Mouse (Mus musculus) c-Kit-positive CD71-positive TER-119-negative erythroid progenitor cells, embryonic 14.5 days (primary cell): ENCODE measurements around the gene Ergic1.

Experiments
- DNase-seq: peaks from one replicate; pipeline ENCODE4 v3.0.0-alpha.2; 2013; ENCODE audit warnings: low read depth

Ergic1 gene

DNA sequence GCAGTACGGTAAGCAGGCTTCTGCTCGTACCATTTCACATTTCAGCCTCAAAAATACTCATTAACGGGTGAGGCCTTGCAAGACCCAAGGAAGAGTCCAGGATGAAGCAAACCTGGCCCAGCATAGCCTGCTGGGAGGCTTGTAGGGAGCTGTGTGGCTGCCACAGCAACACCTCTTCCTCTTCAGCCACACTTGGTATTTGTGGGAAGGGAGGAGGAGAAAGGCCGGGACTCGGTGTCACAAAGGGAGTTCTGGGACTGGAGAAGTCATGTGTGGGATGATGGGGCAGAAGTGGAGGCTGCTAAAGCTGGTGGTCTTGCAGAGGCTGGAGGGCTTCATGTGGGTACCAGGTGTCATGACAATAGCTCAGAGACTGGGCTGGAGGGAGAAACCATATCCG, 40.2 kb downstream of the Ergic1 start:
- no peak for DNase-seq

DNA sequence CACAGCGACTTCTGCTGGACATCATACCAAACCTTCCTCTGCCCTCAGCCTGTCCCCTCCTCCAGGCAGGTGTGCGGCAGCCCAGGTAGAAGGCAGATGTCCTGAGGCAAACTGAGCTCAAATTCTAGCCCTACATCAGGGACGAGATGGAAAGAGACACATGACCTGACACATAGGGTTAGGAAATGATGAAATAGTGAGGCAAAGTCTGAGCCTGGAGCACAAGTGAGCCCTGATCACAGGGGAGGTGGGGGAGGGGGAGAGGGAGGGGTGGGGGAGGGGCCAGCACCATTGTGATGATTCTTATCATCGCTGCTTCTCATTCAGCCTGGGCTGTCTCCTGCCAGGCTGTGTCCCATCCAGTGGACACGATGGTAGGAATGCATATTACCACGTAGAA, 40.6 kb downstream of the Ergic1 start:
- DNase-seq = no peak

- no peak for DNase-seq
These were observed 41.1 kb downstream of the Ergic1 start for GRCm38 (mm10) chr17:26602371-26602885.

DNA sequence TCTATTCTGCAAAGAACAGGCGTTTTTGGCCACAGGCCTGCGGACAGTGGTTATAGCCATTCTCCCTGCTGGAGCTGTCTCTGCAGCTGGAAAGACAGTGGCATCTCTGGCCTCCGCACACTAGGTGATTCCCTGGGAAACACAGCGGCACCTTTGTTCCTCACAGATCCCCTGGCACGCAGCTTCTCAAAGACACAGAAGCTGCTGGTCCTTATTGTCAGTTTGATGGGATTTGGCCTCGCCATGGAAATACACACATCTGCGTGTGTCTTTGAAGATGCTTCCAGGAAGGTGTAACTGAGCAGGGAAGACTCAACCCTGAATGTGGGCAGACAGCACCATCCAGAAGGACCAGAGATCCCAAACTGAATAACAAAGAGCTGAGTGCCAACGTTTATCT, 42.0 kb downstream of the Ergic1 start:
- DNase-seq = no peak

DNA sequence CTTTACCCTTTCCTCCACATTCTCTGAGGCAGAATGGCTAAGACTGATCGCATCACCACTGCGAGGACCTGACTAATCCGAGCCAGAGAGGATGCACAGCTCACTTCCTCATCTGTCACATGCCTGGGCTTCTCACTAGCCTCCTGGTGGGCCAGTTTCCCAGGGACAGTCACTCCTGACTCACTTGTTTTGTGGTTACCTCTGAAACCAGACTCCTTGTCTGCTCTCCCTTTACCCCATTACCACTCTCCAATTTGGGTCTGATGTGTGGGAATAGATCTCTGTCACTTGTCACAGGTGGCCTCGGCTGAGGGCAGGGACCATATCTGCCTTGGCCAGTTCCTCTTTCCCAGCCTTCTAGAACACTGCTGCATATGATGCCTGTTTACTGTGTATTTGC, 44.3 kb downstream of the Ergic1 start:
- no peak for DNase-seq

GRCm38 (mm10) chr17:26606516-26606915, 45.2 kb downstream of the Ergic1 start:
- no peak for DNase-seq

GRCm38 (mm10) chr17:26608348-26608747, 47.1 kb downstream of the Ergic1 start:
- DNase-seq = no peak

DNA sequence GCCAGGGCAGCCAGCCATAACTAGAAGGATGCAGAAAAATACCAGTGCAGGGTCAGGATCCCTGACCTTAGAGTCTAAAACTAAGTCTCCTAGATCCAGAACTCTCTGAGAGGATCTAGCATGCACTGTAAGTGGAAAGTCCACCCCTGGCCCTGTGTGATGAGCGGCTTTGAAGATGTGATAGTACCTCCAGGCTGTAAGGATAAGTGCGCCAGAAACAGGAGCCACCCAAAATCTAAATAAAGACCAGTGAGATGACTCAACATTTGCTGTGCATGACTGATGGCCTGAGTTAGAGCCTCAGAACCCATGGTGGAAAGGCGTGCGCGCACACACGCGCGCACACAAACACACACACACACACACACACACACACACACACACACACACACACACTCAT, 47.6 kb downstream of the Ergic1 start:
- DNase-seq = no peak

- no peak for DNase-seq
These were observed 48.5 kb downstream of the Ergic1 start for GRCm38 (mm10) chr17:26609820-26610219.

DNA sequence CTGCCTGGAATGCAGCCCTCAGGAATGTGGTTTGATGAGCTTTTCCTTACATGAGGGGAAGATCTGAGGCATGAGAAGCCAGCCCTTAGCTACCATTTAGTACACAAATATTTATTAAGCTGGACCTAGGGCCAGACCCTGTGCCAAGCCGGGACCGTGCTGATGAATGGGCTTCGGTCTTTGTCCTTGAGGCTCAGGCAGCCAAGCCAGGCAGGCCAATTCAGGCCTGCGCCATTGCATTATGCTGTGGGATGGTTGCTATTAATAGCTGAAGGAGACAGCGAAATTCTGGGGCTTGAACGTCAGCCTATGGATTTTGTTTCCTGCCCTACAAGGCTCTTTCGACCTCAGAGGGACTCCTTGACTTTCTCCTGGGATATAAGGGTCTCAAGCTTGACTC, 50.0 kb downstream of the Ergic1 start:
- no peak for DNase-seq

- no peak for DNase-seq
These were observed 50.6 kb downstream of the Ergic1 start for GRCm38 (mm10) chr17:26611918-26612317.

GRCm38 (mm10) chr17:26614286-26614685, 53.0 kb downstream of the Ergic1 start:
- DNase-seq = no peak

DNA sequence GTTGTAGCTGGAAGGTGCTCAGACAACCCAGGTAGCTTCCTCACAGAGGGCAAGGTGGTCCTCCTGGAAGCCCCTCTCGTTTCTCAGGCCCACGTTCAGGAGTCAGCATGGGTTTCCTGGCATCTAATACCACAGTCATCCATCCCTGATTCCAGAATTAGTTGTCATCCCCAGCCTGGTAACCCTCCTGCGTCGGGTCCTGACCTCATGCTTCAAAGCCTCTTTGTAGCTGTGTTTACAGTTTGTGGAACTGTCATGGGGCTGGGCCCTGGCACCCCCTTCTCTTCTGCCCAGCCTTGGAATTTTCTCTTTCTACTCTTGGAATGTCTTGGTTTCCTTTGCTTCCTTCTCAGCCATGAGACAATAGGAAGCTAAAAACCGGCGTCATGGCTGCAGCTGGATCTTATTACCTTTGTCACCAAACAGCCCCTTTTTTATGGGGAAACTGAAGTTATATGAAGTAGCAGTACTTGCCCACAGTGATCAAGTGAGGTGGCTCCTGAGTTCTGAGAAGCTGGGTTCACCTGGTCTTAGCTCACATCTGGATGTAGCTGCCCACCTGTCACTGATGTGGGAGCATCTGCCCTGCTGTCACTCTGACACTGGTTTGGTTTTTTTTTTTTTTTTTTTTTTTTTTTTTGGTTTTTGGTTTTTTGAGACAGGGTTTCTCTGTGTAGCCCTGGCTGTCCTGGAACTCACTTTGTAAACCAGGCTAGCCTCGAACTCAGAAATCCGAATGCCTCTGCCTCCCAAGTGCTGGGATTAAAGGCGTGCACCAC, 53.6 kb downstream of the Ergic1 start:
- DNase-seq = no peak

GRCm38 (mm10) chr17:26616696-26617095, 55.4 kb downstream of the Ergic1 start:
- no peak for DNase-seq

DNA sequence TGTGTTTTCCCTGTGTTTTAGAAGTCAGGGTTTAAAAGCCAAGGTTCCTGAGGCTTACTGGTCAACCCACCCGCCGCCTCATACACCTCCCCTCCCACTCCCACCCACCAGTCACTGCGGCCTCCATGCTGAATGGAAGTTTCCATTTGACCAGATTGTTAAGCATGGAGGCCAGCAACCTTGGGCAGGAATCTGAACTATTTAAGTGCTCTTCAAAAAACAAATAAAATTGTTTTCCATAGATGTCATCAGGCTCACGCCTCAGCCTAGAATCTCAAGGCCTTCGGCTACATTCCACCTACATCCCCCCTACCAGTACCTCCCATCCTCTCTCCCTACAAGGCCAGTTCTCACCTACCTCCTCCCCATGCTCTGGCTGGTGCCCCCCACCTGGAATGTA, 57.2 kb downstream of the Ergic1 start:
- DNase-seq = no peak

DNA sequence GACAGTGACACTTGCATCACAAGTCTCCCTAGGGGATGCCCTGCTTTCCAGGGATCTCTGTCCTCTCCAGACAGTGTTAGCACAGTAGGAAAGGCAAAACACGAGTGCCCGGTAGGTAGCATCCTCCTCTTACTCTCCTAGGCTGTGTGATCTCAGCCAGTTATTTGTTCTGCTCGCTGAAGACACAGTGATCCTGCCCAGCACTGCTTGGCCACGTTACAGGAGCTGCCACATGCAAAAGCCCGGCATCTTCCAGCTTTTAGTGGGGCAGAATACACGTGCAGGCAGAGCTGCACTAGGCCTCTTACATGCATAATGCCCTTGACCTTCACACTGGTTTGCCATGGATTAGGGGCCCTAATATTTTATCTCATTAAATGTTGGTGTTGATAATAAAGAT, 58.3 kb downstream of the Ergic1 start:
- DNase-seq = no peak

DNA sequence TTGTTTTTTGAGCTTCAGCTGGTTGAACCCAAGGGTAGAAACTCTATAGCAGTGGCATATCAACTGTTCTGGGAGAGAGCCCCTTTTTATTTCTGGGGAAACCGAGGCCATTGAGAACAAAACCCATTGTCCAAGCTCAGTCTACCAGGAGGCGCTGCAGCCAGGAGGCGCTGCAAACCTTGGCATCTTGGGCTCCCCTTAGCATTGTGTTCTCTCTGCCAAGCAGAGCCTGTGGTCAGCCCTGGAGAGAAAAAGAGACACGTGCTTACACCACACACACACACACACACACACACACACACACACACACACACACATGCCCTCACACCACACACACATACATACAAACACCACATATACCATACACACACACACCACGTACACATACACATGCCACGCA, 59.0 kb downstream of the Ergic1 start:
- no peak for DNase-seq

DNA sequence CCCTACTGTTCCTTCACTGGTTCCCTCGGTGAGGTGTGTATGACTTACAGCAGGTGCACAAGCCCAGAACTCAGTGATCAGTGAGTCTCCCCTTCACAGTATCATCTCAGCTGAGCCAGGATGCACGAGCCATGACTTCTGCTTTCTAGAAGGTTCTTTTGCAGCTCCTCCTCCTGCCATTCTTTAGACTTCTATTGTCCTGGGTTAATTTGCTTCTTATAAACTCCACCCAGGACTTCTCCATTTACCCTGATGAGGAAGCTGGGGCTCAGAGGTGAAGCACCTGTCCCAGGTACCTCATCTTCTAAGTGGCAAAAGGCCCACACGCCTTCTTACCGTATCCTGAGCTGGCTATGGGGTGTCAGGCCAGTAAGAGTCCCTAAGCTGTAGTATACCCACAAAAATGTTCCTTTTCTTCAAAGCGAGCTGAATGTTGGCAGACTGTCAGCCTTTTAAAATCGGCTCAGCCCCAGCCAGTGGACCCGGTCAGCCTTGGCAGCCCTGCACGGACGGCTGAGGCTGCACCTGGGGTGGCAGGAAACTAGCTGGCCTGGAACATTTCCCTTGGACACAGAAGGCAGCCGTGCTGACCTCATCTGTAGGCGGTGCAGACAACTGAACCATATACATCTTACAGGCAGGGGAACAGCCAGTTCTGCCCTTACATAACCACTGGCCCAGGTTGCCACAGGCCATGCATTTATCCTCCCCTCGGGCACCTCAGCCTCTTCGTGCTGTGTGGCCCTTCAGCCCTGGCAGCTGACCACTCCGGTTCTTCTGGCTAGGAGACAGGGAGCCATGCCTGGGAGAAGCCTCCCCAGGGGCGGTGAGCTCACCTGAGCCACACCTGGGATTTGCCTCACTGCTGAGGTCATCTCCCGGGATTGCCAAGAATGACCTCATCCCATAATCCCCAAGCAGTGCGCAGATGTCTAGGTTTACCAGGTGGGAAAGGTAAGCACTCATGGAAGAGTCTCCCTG, 59.8 kb downstream of the Ergic1 start:
- no peak for DNase-seq

DNA sequence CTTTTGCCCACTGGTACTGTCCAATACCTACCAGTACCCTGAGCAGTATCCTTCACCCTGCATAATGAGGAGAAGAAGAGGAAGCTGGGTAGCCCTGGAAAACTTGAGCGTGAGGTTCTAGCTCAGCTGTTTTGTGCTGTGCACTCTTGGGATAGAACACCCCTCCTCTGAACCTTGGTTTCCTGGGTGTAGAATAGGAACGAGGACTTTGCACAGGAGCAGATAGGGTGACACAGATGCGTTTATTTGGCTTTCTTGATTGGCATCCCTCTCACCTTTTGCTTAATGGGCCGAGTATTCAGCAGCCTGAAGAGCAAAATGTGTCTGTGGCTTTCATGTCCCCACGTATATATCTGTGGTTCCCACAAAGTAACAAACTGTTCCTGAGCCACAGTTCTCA, 60.6 kb downstream of the Ergic1 start:
- DNase-seq = no peak

- DNase-seq = no peak
These were observed 62.7 kb downstream of the Ergic1 start for GRCm38 (mm10) chr17:26623991-26624390.

DNA sequence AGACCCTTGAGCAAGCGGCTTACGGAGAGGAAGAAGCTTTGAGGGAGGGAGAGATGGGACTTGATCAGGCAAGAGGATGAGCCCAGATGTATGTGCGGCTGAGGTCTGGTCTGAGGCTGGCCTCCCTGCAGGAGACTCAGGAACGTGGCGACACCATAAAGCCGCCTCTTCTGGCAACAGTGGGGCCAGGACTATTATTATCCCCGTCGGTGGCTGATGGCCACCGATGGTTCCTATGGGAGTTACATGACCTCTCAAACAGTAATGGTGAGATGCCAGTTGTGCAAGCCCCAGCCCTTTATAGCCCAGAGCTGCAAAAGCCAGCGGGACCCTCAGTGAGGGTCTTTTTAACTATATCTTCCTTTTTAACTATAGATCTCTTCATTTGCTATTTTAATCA, 63.7 kb downstream of the Ergic1 start:
- DNase-seq = no peak

GRCm38 (mm10) chr17:26625521-26626010, 64.3 kb downstream of the Ergic1 start:
- DNase-seq = no peak

DNA sequence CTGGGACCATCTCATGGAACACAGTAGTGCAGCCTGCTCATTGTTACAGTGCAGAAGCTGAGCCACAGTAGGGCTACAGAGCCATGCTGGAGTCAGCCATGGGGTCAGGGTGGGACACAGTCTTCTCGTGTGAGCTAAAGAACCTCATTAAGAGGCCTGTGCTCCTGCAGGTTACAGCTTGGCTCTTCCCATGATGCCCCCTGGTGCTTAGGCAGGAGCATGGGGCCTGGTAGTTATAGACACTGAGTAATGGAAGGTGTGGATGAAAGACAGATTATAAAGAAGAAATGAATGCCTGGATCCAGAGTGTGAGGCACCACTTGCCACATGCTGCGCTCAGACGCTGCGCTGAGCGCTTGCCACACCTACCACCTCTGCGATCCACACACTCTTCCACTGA, 67.2 kb downstream of the Ergic1 start:
- DNase-seq = no peak
